Mouse (Mus musculus) hindbrain, embryonic 16.5 days (tissue): ENCODE data around the gene 1700029I15Rik. TPM values are rescaled to one million over a fixed set of nuclear protein-coding genes. Genes with fewer than 3 reads are reported as not detected.

Experiments used
- ATAC-seq: fragments of 200-750 bp; cut with Nextera tagmentation; 2 replicates; pipeline ENCODE4 v1.8.0; 2017; ENCODE audit warnings: moderate TSS enrichment, moderate library complexity
- H3K27ac ChIP-seq: fragments of 300-500 bp; sonication (generic); 2 replicates; pipeline ENCODE4 v1.5.1; 2014; ENCODE audit warnings: low read depth, mild to moderate bottlenecking, control low read depth, low read length, moderate library complexity
- H3K27me3 ChIP-seq: fragments of 300-500 bp; sonication (generic); replicated peaks from 2 replicates; pipeline ENCODE4 v1.6.1; 2014; ENCODE audit warnings: low read length; ENCODE audit not compliant: control insufficient read depth, insufficient read depth
- H3K36me3 ChIP-seq: fragments of 300-500 bp; sonication (generic); 2 replicates; pipeline ENCODE4 v1.6.1; 2014; ENCODE audit warnings: mild to moderate bottlenecking, low read length, moderate library complexity, mixed read lengths; ENCODE audit not compliant: control insufficient read depth, insufficient read depth
- H3K4me1 ChIP-seq: fragments of 300-500 bp; sonication (generic); 2 replicates; pipeline ENCODE4 v1.6.1; 2014; ENCODE audit warnings: low read depth, low read length; ENCODE audit not compliant: control insufficient read depth, insufficient read depth
- H3K4me2 ChIP-seq: fragments of 300-500 bp; sonication (generic); 2 replicates; pipeline ENCODE4 v1.6.1; 2014; ENCODE audit warnings: mild to moderate bottlenecking, low read length, control low read depth, moderate library complexity
- H3K4me3 ChIP-seq: fragments of 300-500 bp; sonication (generic); 2 replicates; pipeline ENCODE4 v1.5.1; 2014; ENCODE audit warnings: mild to moderate bottlenecking, low read length, control low read depth, moderate library complexity
- H3K9ac ChIP-seq: fragments of 300-500 bp; sonication (generic); 2 replicates; pipeline ENCODE4 v1.6.1; 2014; ENCODE audit warnings: low read depth, mild to moderate bottlenecking, control low read depth, low read length, moderate library complexity
- H3K9me3 ChIP-seq: fragments of 300-500 bp; sonication (generic); 2 replicates; pipeline ENCODE4 v1.6.1; 2014; ENCODE audit warnings: mild to moderate bottlenecking, low read length, moderate library complexity; ENCODE audit not compliant: control insufficient read depth
- WGBS: fragments of 180-500 bp; shearing (Covaris S2); extraction: QIAGEN DNeasy Blood & Tissue Kit; methylation state at CpG from one replicate; pipeline ENCODE4 v1.1.7; 2014; 5-methylcytosine and 5-hydroxymethylcytosine counted together
- polyA plus RNA-seq: library from polyadenylated mRNA; unstranded; fragments of >200 nt; fragmentation: Nextera tagmentation; extraction: Ambion mirVana; gene quantifications from 2 replicates; pipeline ENCODE4 v1.2.1, GENCODE M21; 2015

The 1700029I15Rik gene
- polyA plus RNA-seq, 1 experiment from 2014 or later, result 7.7 TPM

GRCm38 (mm10) chr2:92388081-92388517 is 5.8 kb downstream of the 1700029I15Rik start:
- Histone ChIP-seq H3K27me3 (no peaks in the 10 kb centered on the region), H3K36me3 (peaks cover 35% of the 10 kb centered on the region), H3K4me3 (peak overlapping the region; percentile 81), H3K4me2 (peak overlapping the region; percentile 88), H3K9ac (peak overlapping the region; percentile 88), H3K9me3 (no peaks in the 10 kb centered on the region), H3K27ac (peak overlapping the region; percentile 90), H3K4me1 (peaks cover 50% of the 10 kb centered on the region)
- WGBS, result 17% methylated on average over 3 of the region's 3 CpGs
- no peak for ATAC-seq

DNA sequence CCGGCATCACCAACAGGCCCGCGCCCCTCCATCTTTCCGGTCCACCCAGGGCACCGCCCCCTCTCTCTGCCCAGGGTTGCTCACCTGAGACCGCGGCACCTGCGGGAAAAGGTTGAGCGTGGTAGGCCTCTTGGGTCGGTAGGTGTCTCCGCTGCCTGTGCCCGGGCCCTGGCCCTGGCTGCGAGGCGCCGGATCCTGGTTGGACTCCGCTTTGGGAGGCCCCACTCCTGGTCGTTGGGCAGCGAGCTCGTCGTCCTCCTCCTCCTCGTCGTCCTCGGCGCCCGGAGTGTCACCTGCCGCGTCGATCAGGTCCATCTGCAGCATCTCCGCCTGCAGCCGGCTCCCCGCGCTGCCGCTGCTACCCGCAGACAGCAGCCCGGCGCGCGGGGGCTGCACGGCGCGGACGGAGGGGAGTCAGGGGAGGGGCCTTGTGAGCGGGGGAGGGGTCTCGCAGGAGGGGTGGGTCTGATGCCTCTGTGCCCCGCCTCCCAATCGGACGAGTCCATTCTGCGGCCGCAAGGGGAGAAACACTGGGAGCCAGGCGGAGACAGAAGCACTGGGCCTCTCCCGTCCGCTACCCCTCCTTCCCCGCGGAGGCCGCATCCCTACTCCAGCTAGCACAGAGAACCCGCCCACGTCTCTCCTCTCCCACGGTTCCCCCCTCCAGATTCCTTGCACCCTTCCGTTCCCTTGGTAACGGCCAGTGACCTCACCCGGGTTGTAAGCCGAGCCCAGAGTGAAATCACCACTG is 6.7 kb downstream of the 1700029I15Rik start:
- H3K4me1 ChIP-seq, result peaks cover 54% of the 10 kb centered on the region
- WGBS, result under 1% methylated on average over 49 of the region's 62 CpGs
- peak overlapping the region; percentile 88 for H3K9ac ChIP-seq
- peak overlapping the region; percentile 90 for H3K27ac ChIP-seq
- peak overlapping the region; percentile 81 for H3K4me3 ChIP-seq
- H3K4me2 ChIP-seq, result peak overlapping the region; percentile 88
- peak; percentile 89 for ATAC-seq
- H3K9me3 ChIP-seq, result no peaks in the 10 kb centered on the region
- no peaks in the 10 kb centered on the region for H3K27me3 ChIP-seq
- H3K36me3 ChIP-seq, result peaks cover 30% of the 10 kb centered on the region

GRCm38 (mm10) chr2:92389645-92390044 is 7.3 kb downstream of the 1700029I15Rik start:
- peak overlapping the region; percentile 88 for H3K4me2 ChIP-seq
- H3K27me3 ChIP-seq, result no peaks in the 10 kb centered on the region
- H3K4me1 ChIP-seq, result peaks cover 54% of the 10 kb centered on the region
- H3K9me3 ChIP-seq, result no peaks in the 10 kb centered on the region
- H3K4me3 ChIP-seq, result peak overlapping the region; percentile 81
- H3K27ac ChIP-seq, result peak overlapping the region; percentile 90
- H3K36me3 ChIP-seq, result peaks cover 26% of the 10 kb centered on the region
- peak overlapping the region; percentile 88; the same call in 1 of the 2 replicates for H3K9ac ChIP-seq
- WGBS, result 3% methylated on average over 10 of the region's 10 CpGs
- no peak for ATAC-seq

DNA sequence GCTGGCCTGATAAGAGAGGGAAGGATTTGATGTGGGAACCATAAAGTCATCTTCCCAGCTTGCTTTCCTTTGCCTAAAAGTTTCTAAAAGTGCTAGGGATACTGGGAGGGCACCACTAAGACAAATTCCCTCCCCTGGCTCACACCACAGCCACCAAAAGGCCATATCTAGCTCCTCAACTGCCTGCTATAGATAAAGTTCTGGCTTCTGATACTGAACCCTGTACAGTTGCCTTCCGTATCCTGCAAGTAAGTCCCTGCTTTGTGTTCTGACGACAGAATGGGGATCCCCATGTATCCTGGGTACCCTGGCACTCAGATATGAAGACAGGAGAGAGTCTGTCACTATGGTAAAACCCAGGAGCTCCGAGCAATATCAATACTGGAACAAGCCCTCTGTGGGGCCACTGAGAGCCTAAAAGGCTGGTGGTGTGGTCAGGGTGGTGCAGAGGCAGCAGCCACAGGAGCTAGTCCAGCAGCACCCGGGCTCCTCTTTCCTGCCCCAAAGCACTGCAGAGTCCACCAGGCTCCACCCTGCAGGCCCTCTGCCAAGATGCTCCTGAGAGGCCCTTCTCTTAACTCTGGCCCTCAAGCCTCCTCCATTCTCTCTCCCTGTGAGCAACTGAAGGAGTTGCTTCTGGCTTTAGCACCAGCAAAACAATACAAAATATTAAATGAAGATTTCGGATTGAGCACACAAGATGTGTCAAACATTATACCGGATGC is 8.0 kb downstream of the 1700029I15Rik start:
- H3K4me3 ChIP-seq, result no peak overlapping the region
- H3K27me3 ChIP-seq, result no peaks in the 10 kb centered on the region
- H3K36me3 ChIP-seq, result peaks cover 22% of the 10 kb centered on the region
- peaks cover 54% of the 10 kb centered on the region for H3K4me1 ChIP-seq
- no peaks in the 10 kb centered on the region for H3K9me3 ChIP-seq
- ATAC-seq, result no peak
- WGBS, result 64% methylated on average over 6 of the region's 6 CpGs
- no peak overlapping the region for H3K9ac ChIP-seq
- no peak overlapping the region for H3K4me2 ChIP-seq
- peak overlapping the region; percentile 31 for H3K27ac ChIP-seq

DNA sequence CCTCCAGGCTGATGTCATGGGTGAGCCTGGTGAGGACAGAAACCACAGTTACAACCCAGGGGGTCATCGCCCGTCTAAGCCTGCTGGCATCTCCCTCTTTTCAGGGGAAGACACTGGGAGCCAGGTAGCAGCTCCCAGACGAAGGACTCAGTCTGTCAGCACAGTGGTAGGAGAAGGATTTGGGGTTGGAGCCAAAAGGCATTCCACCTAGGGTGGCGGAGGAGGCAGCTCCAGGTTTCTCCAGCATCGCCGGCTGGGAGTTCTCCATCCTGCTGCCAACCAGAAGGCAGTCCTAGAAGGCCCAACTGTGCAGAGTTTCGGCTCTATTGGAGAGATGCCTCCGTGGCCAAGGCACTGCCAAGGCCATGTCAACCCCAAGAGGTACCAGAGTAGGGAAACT is 8.8 kb downstream of the 1700029I15Rik start:
- Histone ChIP-seq H3K27me3 (no peaks in the 10 kb centered on the region), H3K4me2 (no peak overlapping the region), H3K4me3 (no peak overlapping the region), H3K4me1 (peaks cover 54% of the 10 kb centered on the region), H3K36me3 (peaks cover 14% of the 10 kb centered on the region), H3K9ac (no peak overlapping the region), H3K9me3 (no peaks in the 10 kb centered on the region), H3K27ac (no peak overlapping the region)
- ATAC-seq, result no peak
- 80% methylated on average over 8 of the region's 8 CpGs for WGBS

DNA sequence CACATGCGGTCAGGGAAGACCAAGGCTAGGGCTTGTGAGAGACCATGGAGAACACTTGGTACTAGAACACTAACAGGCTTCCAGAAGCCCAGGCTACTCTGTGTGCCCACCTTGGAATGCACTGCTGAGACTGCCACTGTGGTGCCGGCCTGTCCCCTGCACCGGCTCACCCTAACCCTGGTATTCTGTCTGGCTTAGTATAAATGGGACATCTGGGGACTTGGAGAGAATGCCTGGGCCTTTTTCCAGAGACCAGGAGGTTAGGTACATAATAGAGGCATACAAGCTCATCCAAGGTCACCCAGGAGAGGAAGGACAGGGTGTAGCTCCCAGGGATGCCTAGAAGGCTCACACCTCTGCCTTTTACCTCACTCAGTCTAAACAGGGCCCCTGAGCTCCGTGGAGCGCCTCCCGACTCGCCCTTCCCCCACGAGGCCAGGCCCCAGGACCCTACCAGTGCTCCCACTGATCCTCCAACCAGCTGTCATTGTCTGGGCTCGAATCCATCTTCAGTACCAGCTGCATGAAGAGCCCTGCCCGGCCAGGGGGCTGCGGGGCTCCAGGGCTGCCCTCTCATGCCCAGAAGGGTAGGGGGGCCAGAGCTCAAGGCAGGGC is 9.5 kb downstream of the 1700029I15Rik start:
- peak overlapping the region; percentile 55 for H3K27ac ChIP-seq
- no peaks in the 10 kb centered on the region for H3K27me3 ChIP-seq
- 16% methylated on average over 11 of the region's 11 CpGs for WGBS
- H3K36me3 ChIP-seq, result peaks cover 8% of the 10 kb centered on the region
- 0 out of 2 replicates have a peak, but pooled peaks have one; percentile 1 for ATAC-seq
- peak overlapping the region; percentile 49 for H3K4me2 ChIP-seq
- H3K9ac ChIP-seq, result peak overlapping the region; percentile 41
- no peaks in the 10 kb centered on the region for H3K9me3 ChIP-seq
- peak overlapping the region; percentile 28 for H3K4me3 ChIP-seq
- H3K4me1 ChIP-seq, result peaks cover 54% of the 10 kb centered on the region

DNA sequence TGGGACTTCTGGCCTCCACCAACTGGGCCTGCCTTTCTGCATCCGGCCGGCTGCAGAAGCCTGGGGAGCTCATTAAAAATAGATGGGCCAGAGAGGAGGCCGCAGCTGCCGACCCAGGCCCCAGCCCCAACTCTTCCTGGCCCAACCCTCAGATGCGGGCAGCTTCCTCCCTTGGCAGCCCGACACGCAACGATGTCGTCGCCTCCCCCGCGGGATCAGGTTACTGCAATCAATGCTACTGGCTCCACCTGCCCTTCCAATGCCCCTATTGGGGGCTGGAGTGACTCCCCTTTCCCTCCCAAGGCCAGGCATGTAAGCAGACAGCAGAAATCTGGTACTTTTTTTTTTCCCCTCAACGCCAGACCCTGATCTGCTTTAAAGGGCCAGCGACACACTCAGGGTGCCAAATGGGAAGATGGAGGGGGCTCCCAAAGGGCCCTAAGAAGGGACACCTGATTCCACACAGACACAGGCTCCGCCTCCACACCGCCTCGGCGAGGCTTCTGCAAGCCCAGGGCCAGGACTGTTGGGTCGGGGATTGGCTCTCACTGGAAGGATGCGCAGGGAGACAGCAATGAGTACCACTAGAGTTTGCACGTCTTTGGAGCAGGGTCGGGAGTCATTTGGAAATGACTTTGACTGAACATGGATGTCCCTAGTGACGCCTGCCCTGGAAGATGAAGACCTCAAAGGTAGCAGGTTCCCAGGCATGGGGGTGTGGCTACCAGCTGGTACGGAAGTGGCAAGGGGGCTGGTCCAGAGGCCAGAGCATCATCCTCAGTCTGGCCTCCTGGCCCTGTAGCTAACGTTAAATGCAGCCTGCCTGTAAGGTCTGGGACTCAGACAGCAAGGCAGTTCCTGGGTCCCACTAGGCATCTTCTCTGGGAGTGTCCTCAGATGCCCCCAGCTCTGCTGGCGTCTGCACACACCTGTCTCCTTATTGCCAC is 10.3 kb downstream of the 1700029I15Rik start:
- Histone ChIP-seq H3K27ac (peak overlapping the region; percentile 55), H3K4me3 (peak overlapping the region; percentile 28), H3K9ac (peak overlapping the region; percentile 41), H3K4me2 (peak overlapping the region; percentile 49), H3K36me3 (0 out of 2 replicates have a peak, but pooled peaks cover 2% of the 10 kb centered on the region), H3K27me3 (no peaks in the 10 kb centered on the region), H3K4me1 (peaks cover 54% of the 10 kb centered on the region), H3K9me3 (no peaks in the 10 kb centered on the region)
- no peak for ATAC-seq
- whole genome bisulfite sequencing, result 4% methylated on average over 26 of the region's 26 CpGs

DNA sequence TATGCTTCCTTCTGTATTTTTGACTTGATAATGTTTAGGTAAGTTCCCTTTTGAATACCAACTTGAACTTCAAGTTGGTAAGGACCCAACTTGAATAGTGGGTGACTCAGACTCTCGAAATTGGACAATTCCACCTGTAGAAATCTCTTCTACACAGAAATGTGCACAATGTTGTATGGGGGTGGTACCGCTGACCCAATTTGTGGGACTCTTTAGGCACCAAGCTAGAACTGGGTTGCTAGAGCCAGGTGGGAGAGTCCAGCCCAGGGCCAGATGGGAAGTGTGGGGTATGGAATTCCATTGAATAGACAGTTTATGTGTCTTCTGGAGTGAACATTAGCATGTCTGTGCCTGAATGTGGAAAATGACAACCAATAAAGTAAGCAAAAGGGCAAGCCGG is 13.2 kb downstream of the 1700029I15Rik start:
- Histone ChIP-seq H3K27ac (no peak overlapping the region), H3K4me2 (no peak overlapping the region), H3K9me3 (no peaks in the 10 kb centered on the region), H3K9ac (no peak overlapping the region), H3K4me1 (peaks cover 50% of the 10 kb centered on the region), H3K27me3 (no peaks in the 10 kb centered on the region), H3K4me3 (no peak overlapping the region), H3K36me3 (0 out of 2 replicates have a peak, but pooled peaks cover 2% of the 10 kb centered on the region)
- no peak for ATAC-seq
- WGBS, result 92% methylated on average over 3 of the region's 3 CpGs
